Mouse (Mus musculus): ENCODE data around the gene Clcn3. TPM values are rescaled to one million over a fixed set of nuclear protein-coding genes. Genes with fewer than 3 reads are reported as not detected.
A peak's percentile ranks its signal among the peaks of the same experiment; 100 is the strongest.

Gene Clcn3
- polyA plus RNA-seq, 1 experiment from 2014 or later, result 17.9 TPM

- H3K4me1 ChIP-seq (ENCODE audit: insufficient read depth, low read depth, low read length), result 0 out of 2 replicates have a peak, but pooled peaks cover 3% of the 10 kb centered on the region
- no peak for ATAC-seq
- no peak for DNase-seq (ENCODE audit: low spot score)
- no peaks in the 10 kb centered on the region for H3K9me3 ChIP-seq (ENCODE audit: low read length)
- H3K27ac ChIP-seq (ENCODE audit: low read length), result no peak overlapping the region
- no peak overlapping the region for H3K4me3 ChIP-seq (ENCODE audit: low read depth, low read length)
- no peaks in the 10 kb centered on the region for H3K36me3 ChIP-seq (ENCODE audit: insufficient read depth, low read length)
- no peak for TF ChIP-seq CTCF (IDR thresholded peaks at IDR 0.05)
- TF ChIP-seq EP300 (IDR thresholded peaks at IDR 0.05), result no peak
- no peak overlapping the region for H3K9ac ChIP-seq (replicated peaks; ENCODE audit: low read depth)
- 45% methylated on average over 2 of the region's 2 CpGs for WGBS
- no peak overlapping the region for H3K4me2 ChIP-seq (replicated peaks; ENCODE audit: low read depth, low read length)
- H3K27me3 ChIP-seq (replicated peaks; ENCODE audit: insufficient read depth, low read length), result no peaks in the 10 kb centered on the region
Observed at GRCm38 (mm10) chr8:60969091-60969490, 14.0 kb downstream of the Clcn3 start.

- DNase-seq (ENCODE audit: low spot score), result no peak
- H3K27ac ChIP-seq (ENCODE audit: low read length), result no peak overlapping the region
Observed at GRCm38 (mm10) chr8:60965741-60966140, 17.4 kb downstream of the Clcn3 start.

GRCm38 (mm10) chr8:60965306-60965705 lies 17.8 kb downstream of the Clcn3 start:
- Histone ChIP-seq H3K4me1 (ENCODE audit: insufficient read depth, low read depth, low read length) (0 out of 2 replicates have a peak, but pooled peaks cover 3% of the 10 kb centered on the region), H3K9me3 (ENCODE audit: low read length) (no peaks in the 10 kb centered on the region), H3K36me3 (ENCODE audit: insufficient read depth, low read length) (no peaks in the 10 kb centered on the region), H3K27me3 (replicated peaks; ENCODE audit: insufficient read depth, low read length) (no peaks in the 10 kb centered on the region), H3K4me3 (ENCODE audit: low read depth, low read length) (no peak overlapping the region), H3K4me2 (replicated peaks; ENCODE audit: low read depth, low read length) (no peak overlapping the region), H3K9ac (replicated peaks; ENCODE audit: low read depth) (no peak overlapping the region), H3K27ac (ENCODE audit: low read length) (no peak overlapping the region)
- TF ChIP-seq CTCF (IDR thresholded peaks at IDR 0.05), result no peak
- no peak for TF ChIP-seq EP300 (IDR thresholded peaks at IDR 0.05)
- DNase-seq (ENCODE audit: low spot score) (peak; percentile 50), ATAC-seq (peak; percentile 33)
- WGBS, result 32% methylated on average over 6 of the region's 6 CpGs

More at GRCm38 (mm10) chr8:60965741-60966140, 17.4 kb downstream of the Clcn3 start:
- Histone ChIP-seq H3K4me3 (ENCODE audit: low read depth, low read length) (no peak overlapping the region), H3K27me3 (replicated peaks; ENCODE audit: insufficient read depth, low read length) (no peaks in the 10 kb centered on the region), H3K36me3 (ENCODE audit: insufficient read depth, low read length) (no peaks in the 10 kb centered on the region), H3K4me1 (ENCODE audit: insufficient read depth, low read depth, low read length) (0 out of 2 replicates have a peak, but pooled peaks cover 3% of the 10 kb centered on the region), H3K4me2 (replicated peaks; ENCODE audit: low read depth, low read length) (no peak overlapping the region), H3K9ac (replicated peaks; ENCODE audit: low read depth) (no peak overlapping the region), H3K9me3 (ENCODE audit: low read length) (no peaks in the 10 kb centered on the region)
- WGBS, result 36% methylated on average over 3 of the region's 3 CpGs
- TF ChIP-seq EP300 (IDR thresholded peaks at IDR 0.05) (no peak), CTCF (IDR thresholded peaks at IDR 0.05) (no peak)
- no peak for ATAC-seq

- Histone ChIP-seq H3K4me3 (ENCODE audit: low read depth, low read length) (no peak overlapping the region), H3K27ac (ENCODE audit: low read length) (no peak overlapping the region), H3K4me1 (ENCODE audit: insufficient read depth, low read depth, low read length) (0 out of 2 replicates have a peak, but pooled peaks cover 3% of the 10 kb centered on the region), H3K4me2 (replicated peaks; ENCODE audit: low read depth, low read length) (no peak overlapping the region), H3K27me3 (replicated peaks; ENCODE audit: insufficient read depth, low read length) (no peaks in the 10 kb centered on the region), H3K36me3 (ENCODE audit: insufficient read depth, low read length) (no peaks in the 10 kb centered on the region), H3K9me3 (ENCODE audit: low read length) (no peaks in the 10 kb centered on the region), H3K9ac (replicated peaks; ENCODE audit: low read depth) (no peak overlapping the region)
- 89% methylated on average over 4 of the region's 4 CpGs for WGBS
- no peak for DNase-seq (ENCODE audit: low spot score)
- no peak for ATAC-seq
- TF ChIP-seq CTCF (IDR thresholded peaks at IDR 0.05) (no peak), EP300 (IDR thresholded peaks at IDR 0.05) (no peak)
Observed at GRCm38 (mm10) chr8:60964518-60964917, 18.6 kb downstream of the Clcn3 start.

GRCm38 (mm10) chr8:60963931-60964330 lies 19.2 kb downstream of the Clcn3 start:
- TF ChIP-seq CTCF (IDR thresholded peaks at IDR 0.05) (no peak), EP300 (IDR thresholded peaks at IDR 0.05) (no peak)
- Histone ChIP-seq H3K27me3 (replicated peaks; ENCODE audit: insufficient read depth, low read length) (no peaks in the 10 kb centered on the region), H3K4me2 (replicated peaks; ENCODE audit: low read depth, low read length) (no peak overlapping the region), H3K36me3 (ENCODE audit: insufficient read depth, low read length) (no peaks in the 10 kb centered on the region), H3K4me3 (ENCODE audit: low read depth, low read length) (no peak overlapping the region), H3K27ac (ENCODE audit: low read length) (no peak overlapping the region), H3K9me3 (ENCODE audit: low read length) (no peaks in the 10 kb centered on the region), H3K9ac (replicated peaks; ENCODE audit: low read depth) (no peak overlapping the region), H3K4me1 (ENCODE audit: insufficient read depth, low read depth, low read length) (0 out of 2 replicates have a peak, but pooled peaks cover under 1% of the 10 kb centered on the region)
- ATAC-seq (no peak), DNase-seq (ENCODE audit: low spot score) (no peak)
- 65% methylated on average over 2 of the region's 2 CpGs for WGBS

GRCm38 (mm10) chr8:60962763-60963162 lies 20.3 kb downstream of the Clcn3 start:
- no peaks in the 10 kb centered on the region for H3K36me3 ChIP-seq (ENCODE audit: insufficient read depth, low read length)
- no peak overlapping the region for H3K4me2 ChIP-seq (replicated peaks; ENCODE audit: low read depth, low read length)
- H3K27ac ChIP-seq (ENCODE audit: low read length), result no peak overlapping the region
- H3K27me3 ChIP-seq (replicated peaks; ENCODE audit: insufficient read depth, low read length), result no peaks in the 10 kb centered on the region
- no peak overlapping the region for H3K9ac ChIP-seq (replicated peaks; ENCODE audit: low read depth)
- H3K9me3 ChIP-seq (ENCODE audit: low read length), result no peaks in the 10 kb centered on the region
- 76% methylated on average over 3 of the region's 3 CpGs for WGBS
- ATAC-seq (no peak), DNase-seq (ENCODE audit: low spot score) (no peak)
- TF ChIP-seq CTCF (IDR thresholded peaks at IDR 0.05) (no peak), EP300 (IDR thresholded peaks at IDR 0.05) (no peak)
- no peak overlapping the region for H3K4me3 ChIP-seq (ENCODE audit: low read depth, low read length)
- H3K4me1 ChIP-seq (ENCODE audit: insufficient read depth, low read depth, low read length), result no peaks in the 10 kb centered on the region

GRCm38 (mm10) chr8:60956847-60957246 lies 26.3 kb downstream of the Clcn3 start:
- Histone ChIP-seq H3K9me3 (ENCODE audit: low read length) (no peaks in the 10 kb centered on the region), H3K4me3 (ENCODE audit: low read depth, low read length) (no peak overlapping the region), H3K4me2 (replicated peaks; ENCODE audit: low read depth, low read length) (no peak overlapping the region), H3K9ac (replicated peaks; ENCODE audit: low read depth) (no peak overlapping the region), H3K27ac (ENCODE audit: low read length) (no peak overlapping the region), H3K27me3 (replicated peaks; ENCODE audit: insufficient read depth, low read length) (no peaks in the 10 kb centered on the region), H3K36me3 (ENCODE audit: insufficient read depth, low read length) (no peaks in the 10 kb centered on the region), H3K4me1 (ENCODE audit: insufficient read depth, low read depth, low read length) (no peaks in the 10 kb centered on the region)
- no peak for TF ChIP-seq CTCF (IDR thresholded peaks at IDR 0.05)
- no peak for TF ChIP-seq EP300 (IDR thresholded peaks at IDR 0.05)
- DNase-seq (ENCODE audit: low spot score) (no peak), ATAC-seq (no peak)
- WGBS, result 76% methylated on average over 7 of the region's 7 CpGs
